Mouse (Mus musculus): ENCODE data around the gene Stk11ip. TPM values are rescaled to one million over a fixed set of nuclear protein-coding genes. Genes with fewer than 3 reads are reported as not detected.

The Stk11ip gene
- polyA plus RNA-seq, 1 experiment: not detected

DNA sequence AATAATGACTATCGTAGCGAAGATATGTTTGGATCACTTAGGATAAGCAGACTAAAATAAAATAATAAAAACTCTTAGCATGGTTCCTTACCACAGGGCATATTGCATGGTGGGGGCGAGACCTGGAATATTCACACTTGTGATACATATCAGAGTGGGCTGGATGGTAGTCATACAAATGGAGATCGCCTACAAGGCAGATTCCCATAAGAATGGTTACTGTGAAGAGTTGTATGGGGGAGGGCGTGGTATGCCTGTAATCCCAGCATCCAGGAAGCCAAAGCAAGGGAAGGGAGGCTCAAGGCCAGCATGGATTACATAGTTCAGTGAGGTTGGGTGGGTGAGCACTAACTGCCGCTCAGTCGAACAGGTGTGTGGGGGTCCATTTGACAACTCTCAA is 40.6 kb upstream of the Stk11ip start:
- no peak for TF ChIP-seq POLR2A (IDR thresholded peaks at IDR 0.05; ENCODE audit: insufficient read depth, low read depth, low read length)
- no peak for TF ChIP-seq CTCF (IDR thresholded peaks at IDR 0.05; ENCODE audit: insufficient read depth, low read depth, low read length)
- no peak overlapping the region for H3K27ac ChIP-seq (ENCODE audit: insufficient read depth, low read depth, low read length)
- H3K4me3 ChIP-seq (ENCODE audit: insufficient read depth, low read depth, low read length): 0 out of 2 replicates have a peak overlapping the region, but pooled peaks have one; percentile 7
- WGBS: 73% methylated on average over 7 of the region's 7 CpGs
- peaks cover 27% of the 10 kb centered on the region for H3K4me1 ChIP-seq (ENCODE audit: control insufficient read depth, insufficient read depth, low read length)

DNA sequence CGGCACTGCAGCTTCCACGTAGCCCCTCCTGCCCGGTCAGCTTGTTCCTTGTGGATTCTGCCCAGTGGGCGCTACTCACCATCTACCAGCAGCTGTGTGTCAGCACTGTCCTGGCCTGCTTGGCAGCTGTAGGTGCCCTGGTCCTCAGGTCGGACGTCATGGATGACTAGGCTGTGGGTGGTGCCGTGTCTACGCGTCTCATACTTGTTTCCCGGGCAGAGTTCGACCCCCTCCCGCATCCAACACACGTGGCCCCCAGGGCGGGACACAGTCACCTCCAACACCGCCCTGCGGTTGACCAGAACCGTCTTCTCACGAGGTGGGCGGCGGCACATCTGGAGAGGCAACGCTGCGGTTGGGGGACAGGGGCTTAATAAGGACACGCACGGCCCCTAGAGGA is 34.8 kb upstream of the Stk11ip start:
- TF ChIP-seq POLR2A (IDR thresholded peaks at IDR 0.05; ENCODE audit: insufficient read depth, low read depth, low read length): no peak
- TF ChIP-seq CTCF (IDR thresholded peaks at IDR 0.05; ENCODE audit: insufficient read depth, low read depth, low read length): no peak
- no peak overlapping the region for H3K27ac ChIP-seq (ENCODE audit: insufficient read depth, low read depth, low read length)
- no peak overlapping the region; the same call in 1 of the 2 replicates for H3K4me3 ChIP-seq (ENCODE audit: insufficient read depth, low read depth, low read length)
- peaks cover 30% of the 10 kb centered on the region for H3K4me1 ChIP-seq (ENCODE audit: control insufficient read depth, insufficient read depth, low read length)
- WGBS: 23% methylated on average over 24 of the region's 24 CpGs

DNA sequence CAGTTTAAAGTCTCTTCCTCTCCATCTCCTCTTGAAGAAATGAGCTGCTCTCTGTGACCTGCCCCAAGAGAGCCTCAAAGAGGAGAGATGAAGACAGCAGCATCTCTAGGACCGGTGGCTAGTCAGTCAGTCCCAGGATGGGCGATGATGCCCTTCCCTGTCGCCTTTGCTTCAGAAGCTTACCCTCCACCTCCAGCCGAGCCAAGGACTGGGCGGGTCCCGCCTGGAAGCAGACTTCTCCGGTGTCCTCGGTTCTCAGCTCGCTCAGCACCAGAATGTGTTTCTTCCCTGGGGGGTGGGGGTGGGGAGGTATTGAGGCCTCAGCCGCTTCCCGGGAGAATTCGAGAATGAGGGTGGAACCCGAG is 34.3 kb upstream of the Stk11ip start:
- 3% methylated on average over 13 of the region's 13 CpGs for WGBS
- no peak for TF ChIP-seq POLR2A (IDR thresholded peaks at IDR 0.05; ENCODE audit: insufficient read depth, low read depth, low read length)
- TF ChIP-seq CTCF (IDR thresholded peaks at IDR 0.05; ENCODE audit: insufficient read depth, low read depth, low read length): no peak
- Histone ChIP-seq H3K4me3 (ENCODE audit: insufficient read depth, low read depth, low read length) (peak overlapping the region; percentile 56), H3K27ac (ENCODE audit: insufficient read depth, low read depth, low read length) (no peak overlapping the region), H3K4me1 (ENCODE audit: control insufficient read depth, insufficient read depth, low read length) (peaks cover 30% of the 10 kb centered on the region)

GRCm38 (mm10) chr1:75487405-75488161 is 33.7 kb upstream of the Stk11ip start:
- under 1% methylated on average over 62 of the region's 62 CpGs for WGBS
- Histone ChIP-seq H3K4me1 (ENCODE audit: control insufficient read depth, insufficient read depth, low read length) (peaks cover 26% of the 10 kb centered on the region), H3K4me3 (ENCODE audit: insufficient read depth, low read depth, low read length) (peak overlapping the region; percentile 56), H3K27ac (ENCODE audit: insufficient read depth, low read depth, low read length) (no peak overlapping the region)
- no peak for TF ChIP-seq CTCF (IDR thresholded peaks at IDR 0.05; ENCODE audit: insufficient read depth, low read depth, low read length)
- TF ChIP-seq POLR2A (IDR thresholded peaks at IDR 0.05; ENCODE audit: insufficient read depth, low read depth, low read length): no peak

DNA sequence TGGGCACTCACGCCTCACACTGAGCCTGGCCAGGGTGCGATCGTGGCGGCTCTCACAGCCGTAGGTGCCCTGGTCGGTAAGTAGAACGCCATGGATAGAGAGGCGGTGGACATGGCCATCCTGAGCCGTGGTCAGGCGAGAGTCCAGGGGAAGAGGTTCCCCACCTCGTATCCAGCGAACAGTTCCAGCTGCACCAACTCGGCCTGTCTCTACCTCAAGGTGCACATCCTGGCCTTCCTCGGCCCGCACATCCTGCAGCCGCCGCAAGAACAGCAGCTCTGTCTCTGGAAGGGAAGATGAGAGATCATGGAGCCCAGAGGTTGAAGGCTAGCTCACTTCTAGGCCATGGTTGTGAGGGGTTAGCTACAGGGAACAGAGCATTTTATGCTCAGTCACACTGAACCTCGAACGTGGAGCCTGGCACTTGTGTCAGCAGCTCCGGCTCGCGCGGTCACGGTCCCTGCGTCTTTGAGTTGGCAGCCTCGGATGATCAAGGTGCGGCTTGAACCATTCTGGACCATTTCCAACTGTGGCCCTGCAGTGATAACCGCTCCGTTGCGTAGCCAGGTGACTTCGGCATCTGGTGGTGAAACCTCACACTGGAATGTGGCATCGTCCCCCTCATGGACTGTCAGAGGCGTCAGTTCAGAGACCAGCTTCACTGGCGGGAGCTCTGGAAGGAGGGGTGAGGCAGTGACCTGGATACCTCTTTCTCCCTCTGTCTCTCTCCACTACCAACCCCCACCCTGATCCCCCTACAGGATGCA is 30.4 kb upstream of the Stk11ip start:
- TF ChIP-seq CTCF (IDR thresholded peaks at IDR 0.05; ENCODE audit: insufficient read depth, low read depth, low read length) (no peak), POLR2A (IDR thresholded peaks at IDR 0.05; ENCODE audit: insufficient read depth, low read depth, low read length) (no peak)
- peaks cover 21% of the 10 kb centered on the region for H3K4me1 ChIP-seq (ENCODE audit: control insufficient read depth, insufficient read depth, low read length)
- H3K27ac ChIP-seq (ENCODE audit: insufficient read depth, low read depth, low read length): no peak overlapping the region
- WGBS: 92% methylated on average over 34 of the region's 34 CpGs
- H3K4me3 ChIP-seq (ENCODE audit: insufficient read depth, low read depth, low read length): no peak overlapping the region

GRCm38 (mm10) chr1:75492579-75493170 is 28.7 kb upstream of the Stk11ip start:
- H3K4me3 ChIP-seq (ENCODE audit: insufficient read depth, low read depth, low read length): no peak overlapping the region
- WGBS: 67% methylated on average over 24 of the region's 24 CpGs
- peaks cover 8% of the 10 kb centered on the region for H3K4me1 ChIP-seq (ENCODE audit: control insufficient read depth, insufficient read depth, low read length)
- TF ChIP-seq POLR2A (IDR thresholded peaks at IDR 0.05; ENCODE audit: insufficient read depth, low read depth, low read length): no peak
- no peak for TF ChIP-seq CTCF (IDR thresholded peaks at IDR 0.05; ENCODE audit: insufficient read depth, low read depth, low read length)
- no peak overlapping the region for H3K27ac ChIP-seq (ENCODE audit: insufficient read depth, low read depth, low read length)

- TF ChIP-seq POLR2A (IDR thresholded peaks at IDR 0.05; ENCODE audit: insufficient read depth, low read depth, low read length) (no peak), CTCF (IDR thresholded peaks at IDR 0.05; ENCODE audit: insufficient read depth, low read depth, low read length) (no peak)
- WGBS: 53% methylated on average over 12 of the region's 12 CpGs
- H3K4me3 ChIP-seq (ENCODE audit: insufficient read depth, low read depth, low read length): no peak overlapping the region
- no peaks in the 10 kb centered on the region for H3K4me1 ChIP-seq (ENCODE audit: control insufficient read depth, insufficient read depth, low read length)
- no peak overlapping the region for H3K27ac ChIP-seq (ENCODE audit: insufficient read depth, low read depth, low read length)
Measured at GRCm38 (mm10) chr1:75494878-75495548, 26.3 kb upstream of the Stk11ip start.

GRCm38 (mm10) chr1:75498897-75499296 is 22.4 kb upstream of the Stk11ip start:
- 95% methylated on average over 4 of the region's 4 CpGs for WGBS
- no peak overlapping the region for H3K27ac ChIP-seq (ENCODE audit: insufficient read depth, low read depth, low read length)
- H3K4me3 ChIP-seq (ENCODE audit: insufficient read depth, low read depth, low read length): no peak overlapping the region
- TF ChIP-seq CTCF (IDR thresholded peaks at IDR 0.05; ENCODE audit: insufficient read depth, low read depth, low read length) (no peak), POLR2A (IDR thresholded peaks at IDR 0.05; ENCODE audit: insufficient read depth, low read depth, low read length) (no peak)
- H3K4me1 ChIP-seq (ENCODE audit: control insufficient read depth, insufficient read depth, low read length): peaks cover 7% of the 10 kb centered on the region

All from olfactory bulb, adult 2 months (tissue).